Mouse (Mus musculus) cerebellum, adult 11-12 months (tissue): ENCODE measurements around the gene Pmepa1.
A peak's percentile ranks its signal among the peaks of the same experiment; 100 is the strongest.

ENCODE experiments used
- DNase-seq: peaks from one replicate; pipeline ENCODE4 v3.0.0; 2022

Pmepa1 gene

GRCm38 (mm10) chr2:173276409-173276808 is at the start of gene Pmepa1:
Gene Pmepa1, minus strand, starts transcription at chr2:173276533.
- peak; percentile 71 for DNase-seq

- DNase-seq, result no peak
Observed at GRCm38 (mm10) chr2:173321754-173322153, 45.4 kb upstream of the Pmepa1 start.

- no peak for DNase-seq
Observed at GRCm38 (mm10) chr2:173321194-173321593, 44.9 kb upstream of the Pmepa1 start.

GRCm38 (mm10) chr2:173314291-173314690 is 38.0 kb upstream of the Pmepa1 start:
- DNase-seq, result no peak

GRCm38 (mm10) chr2:173308486-173308885 is 32.2 kb upstream of the Pmepa1 start:
- no peak for DNase-seq

GRCm38 (mm10) chr2:173307984-173308383 is 31.7 kb upstream of the Pmepa1 start:
- no peak for DNase-seq

- DNase-seq, result no peak
Observed at GRCm38 (mm10) chr2:173307561-173307960, 31.2 kb upstream of the Pmepa1 start.

- peak; percentile 41 for DNase-seq
Observed at GRCm38 (mm10) chr2:173306734-173307525, 30.6 kb upstream of the Pmepa1 start.

- no peak for DNase-seq
Observed at GRCm38 (mm10) chr2:173305011-173305410, 28.7 kb upstream of the Pmepa1 start.

- DNase-seq, result no peak
Observed at GRCm38 (mm10) chr2:173300663-173301630, 24.6 kb upstream of the Pmepa1 start.

- DNase-seq, result no peak
Observed at GRCm38 (mm10) chr2:173296408-173296807, 20.1 kb upstream of the Pmepa1 start.

GRCm38 (mm10) chr2:173293042-173293441 is 16.7 kb upstream of the Pmepa1 start:
- DNase-seq, result no peak

- DNase-seq, result no peak
Observed at GRCm38 (mm10) chr2:173292551-173292950, 16.2 kb upstream of the Pmepa1 start.

- no peak for DNase-seq
Observed at GRCm38 (mm10) chr2:173290981-173291380, 14.6 kb upstream of the Pmepa1 start.

GRCm38 (mm10) chr2:173289928-173290327 is 13.6 kb upstream of the Pmepa1 start:
- DNase-seq, result no peak

GRCm38 (mm10) chr2:173285816-173286538 is 9.6 kb upstream of the Pmepa1 start:
- no peak for DNase-seq

GRCm38 (mm10) chr2:173284771-173285170 is 8.4 kb upstream of the Pmepa1 start:
- no peak for DNase-seq

- DNase-seq, result no peak
Observed at GRCm38 (mm10) chr2:173282191-173282590, 5.9 kb upstream of the Pmepa1 start.

- DNase-seq, result no peak
Observed at GRCm38 (mm10) chr2:173281021-173281937, 4.9 kb upstream of the Pmepa1 start.

GRCm38 (mm10) chr2:173278846-173279580 is 2.7 kb upstream of the Pmepa1 start:
- no peak for DNase-seq

GRCm38 (mm10) chr2:173276859-173277258 is 526 bp upstream of the Pmepa1 start:
- no peak for DNase-seq
